Mouse (Mus musculus) mouse embryonic stem cell (cell line): ENCODE measurements around the gene Clcn6.

Experiments
- in situ Hi-C, 2 experiments: fragments of 300-500 bp; cut with MboI; formaldehyde crosslinking; loops; 1 replicate in 1 of 2; 3 replicates in 1 of 2; pipeline ENCODE4 v1.14.3; 2019 to 2020; ENCODE audit warnings: low sequenced_read_pairs in 2 of 2, low pct_unique_long_range_greater_than_20kb in 1 of 2, mixed read lengths in 1 of 2; ENCODE audit not compliant: unreplicated experiment in 1 of 2

Gene Clcn6

GRCm38 (mm10) chr4:148011332-148011731 is 27.3 kb downstream of the Clcn6 start:
- in situ Hi-C loops = loop anchor here in 1 of 2 experiments (5.0 kb wide), 1 partner anchor 49 kb away; no protein-coding TSS in a partner anchor

- in situ Hi-C loops = loop anchor here in 1 of 2 experiments (5.0 kb wide), 1 partner anchor 47 kb away; no protein-coding TSS in a partner anchor
Observed at GRCm38 (mm10) chr4:148009641-148010040, 29.0 kb downstream of the Clcn6 start.

DNA sequence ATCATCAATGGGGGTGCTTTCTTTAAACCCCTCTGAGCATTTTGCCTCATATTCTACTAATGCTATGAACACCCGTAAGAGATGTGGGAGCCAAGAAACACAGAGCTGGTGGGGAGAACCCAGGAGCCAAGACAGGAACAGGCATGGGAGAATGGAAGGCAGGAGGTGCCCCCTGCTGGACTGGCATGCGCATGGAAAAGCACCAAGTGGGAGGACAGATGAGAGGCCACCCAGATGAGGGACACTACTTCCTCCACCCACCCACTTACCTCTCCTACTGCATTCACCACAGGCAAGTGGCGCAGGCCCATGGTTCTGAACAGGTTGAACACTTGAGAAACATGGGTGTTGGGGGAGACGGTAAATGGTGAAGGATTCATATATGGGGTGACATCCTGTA is 30.2 kb downstream of the Clcn6 start:
- in situ Hi-C loops = no loop called here

DNA sequence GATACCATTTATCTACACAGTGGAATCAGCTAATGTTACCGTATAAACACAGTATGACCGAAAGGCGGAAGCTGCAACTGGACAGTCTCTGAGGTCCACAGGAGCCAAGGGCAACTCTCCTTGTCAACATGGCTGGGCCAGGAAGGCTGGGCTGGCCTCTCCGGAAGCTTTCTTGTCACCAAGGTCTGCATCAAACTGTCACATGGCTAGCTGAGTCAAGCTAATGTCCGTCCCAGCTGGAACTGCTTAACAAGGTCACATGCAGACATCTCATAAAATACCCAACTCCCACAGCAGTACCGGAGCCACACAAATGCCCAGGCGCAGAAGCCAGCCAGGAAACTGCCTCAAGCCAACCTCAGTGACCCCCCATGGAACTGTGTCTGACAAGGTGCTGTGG is 34.3 kb downstream of the Clcn6 start:
- in situ Hi-C loops = loop anchor here in 1 of 2 experiments (5.0 kb wide), 1 partner anchor 47 kb away; no protein-coding TSS in a partner anchor

DNA sequence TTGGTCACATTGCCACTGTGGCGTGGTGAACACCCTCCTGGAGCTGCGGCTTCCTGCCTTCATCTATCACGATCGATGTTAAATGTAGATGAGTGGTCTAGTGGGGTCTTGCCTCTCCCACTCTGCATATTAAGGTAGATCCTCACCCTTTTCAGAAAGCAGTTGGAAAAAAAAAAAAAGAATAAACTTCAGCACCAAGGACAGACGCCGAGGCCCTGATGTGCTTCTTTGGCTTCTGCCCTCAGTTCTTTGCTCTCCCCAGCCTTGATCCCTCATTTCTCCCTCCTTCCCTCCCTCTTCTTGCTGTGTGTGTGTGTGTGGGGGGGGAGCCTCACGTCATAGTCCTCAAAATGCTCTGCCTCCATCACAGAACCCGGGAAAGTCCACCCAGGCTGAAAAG is 36.8 kb downstream of the Clcn6 start:
- in situ Hi-C loops = loop anchor here in 1 of 2 experiments (5.0 kb wide), 1 partner anchor 45 kb away; no protein-coding TSS in a partner anchor

DNA sequence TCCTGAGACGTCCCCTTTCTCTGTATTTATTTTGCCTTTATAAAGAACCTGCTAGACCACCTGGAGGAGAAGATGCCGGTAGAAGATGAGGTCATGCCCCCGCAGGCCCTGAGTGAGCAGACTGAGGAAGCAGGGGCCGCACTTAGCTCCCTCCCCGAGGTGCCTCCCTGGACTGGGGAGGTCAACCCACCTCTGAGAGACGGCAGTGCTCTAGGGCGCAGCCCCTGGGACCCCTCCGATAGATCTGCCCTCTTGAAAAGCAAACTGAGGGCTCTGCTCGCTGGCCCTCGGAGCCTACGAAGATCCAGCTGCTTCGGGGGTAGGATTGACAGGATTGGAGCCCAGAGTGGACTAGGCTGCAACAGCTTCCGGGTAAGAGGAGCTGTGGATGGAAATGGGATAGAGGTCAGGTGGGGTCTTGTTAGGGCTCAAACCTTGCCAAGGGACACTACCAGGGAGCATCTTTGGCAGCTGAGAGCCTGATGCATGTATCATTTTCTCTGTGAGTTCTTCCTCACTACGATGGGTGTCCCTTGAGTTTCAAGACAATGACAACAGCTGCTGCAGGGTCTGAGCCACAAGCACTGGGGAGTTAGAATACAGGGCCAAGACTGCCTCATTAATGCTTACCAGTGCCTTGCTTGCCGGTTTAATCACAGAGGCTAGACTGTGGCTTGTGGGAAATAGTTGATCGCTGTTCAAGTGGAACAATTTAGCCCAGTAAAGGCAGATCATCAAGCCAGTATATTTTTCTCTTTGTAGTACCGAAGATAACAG is 37.4 kb downstream of the Clcn6 start:
- in situ Hi-C loops = loop anchor here in 1 of 2 experiments (5.0 kb wide), 1 partner anchor 44 kb away; no protein-coding TSS in a partner anchor

DNA sequence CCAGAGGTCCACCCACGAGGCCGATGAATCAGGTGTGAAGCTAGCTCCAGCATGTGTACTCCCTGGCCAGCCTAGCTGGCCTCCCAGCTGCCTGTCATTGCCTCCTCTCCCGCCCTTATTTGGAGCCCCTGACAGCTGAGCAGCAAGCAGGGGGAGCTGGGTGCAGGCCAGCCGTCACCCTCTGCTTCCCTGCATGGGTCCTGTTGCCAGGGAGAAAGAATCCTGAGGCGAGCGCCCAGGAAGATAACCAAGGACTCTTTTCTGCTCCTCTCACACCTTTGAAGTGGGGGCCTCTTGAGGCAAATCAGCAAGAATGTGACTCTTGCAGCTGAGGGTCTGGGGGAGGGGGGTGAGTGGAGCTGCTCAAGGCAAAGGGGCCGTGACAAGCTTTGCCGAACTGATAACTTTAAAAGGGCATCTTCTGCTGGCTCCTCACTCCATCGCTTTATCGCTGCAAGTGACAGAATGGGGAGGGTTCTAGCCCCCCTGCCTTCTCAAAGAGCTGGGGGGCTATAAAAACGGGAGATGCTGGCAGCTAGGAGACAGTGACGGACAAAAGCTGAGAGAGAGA is 38.3 kb downstream of the Clcn6 start, which contains the start of gene Nppa:
Gene Nppa, plus strand, starts transcription at position 521 of the 571 bp plus-strand sequence.
- in situ Hi-C loops = loop anchor here in 1 of 2 experiments (5.0 kb wide), 1 partner anchor 43 kb away; no protein-coding TSS in a partner anchor

DNA sequence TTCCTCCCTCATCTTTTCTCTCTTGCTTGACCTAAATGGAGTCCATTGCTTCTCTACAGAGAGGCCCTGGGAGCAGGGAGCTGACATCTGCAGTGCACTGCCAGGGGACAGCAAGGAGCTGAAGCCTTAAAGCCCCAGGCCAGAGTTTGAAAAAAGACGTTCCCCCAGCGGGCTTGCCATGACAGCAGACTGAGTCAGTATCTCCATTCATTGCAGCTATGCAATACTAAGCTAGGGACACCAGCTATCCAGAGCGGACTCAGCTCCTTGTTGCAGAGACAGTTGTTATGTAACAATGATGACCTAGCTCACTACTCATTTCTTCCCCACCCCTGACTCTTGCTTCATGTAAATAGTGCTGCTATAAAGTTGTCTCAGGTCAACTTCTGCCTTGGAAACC is 43.3 kb downstream of the Clcn6 start:
- in situ Hi-C loops = no loop called here

DNA sequence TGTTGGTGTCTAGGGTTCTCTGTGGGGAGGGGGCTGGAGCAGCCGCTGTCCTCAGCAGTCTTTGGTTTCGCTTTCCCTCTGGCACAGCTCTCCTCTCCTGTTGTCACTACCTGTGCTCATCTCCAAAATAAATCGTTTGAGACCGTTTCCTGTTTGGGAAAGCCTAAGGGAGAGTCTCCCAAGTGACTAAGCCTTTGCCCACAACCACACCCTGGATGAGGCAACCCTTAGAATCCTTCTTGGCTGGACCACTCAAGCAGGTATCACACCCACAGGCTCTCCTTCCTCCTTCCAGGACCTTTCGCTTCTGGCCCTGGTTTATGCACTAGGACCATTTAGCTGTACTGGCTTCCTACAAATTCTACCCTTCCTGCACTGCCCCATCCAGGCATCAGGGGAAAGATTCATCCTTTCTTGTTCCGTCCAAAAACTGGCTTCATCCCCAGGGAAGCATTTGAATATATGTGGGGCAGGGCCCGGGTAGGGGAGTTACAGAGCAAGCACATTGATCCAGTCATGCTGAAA is 45.0 kb downstream of the Clcn6 start:
- in situ Hi-C loops = no loop called here

DNA sequence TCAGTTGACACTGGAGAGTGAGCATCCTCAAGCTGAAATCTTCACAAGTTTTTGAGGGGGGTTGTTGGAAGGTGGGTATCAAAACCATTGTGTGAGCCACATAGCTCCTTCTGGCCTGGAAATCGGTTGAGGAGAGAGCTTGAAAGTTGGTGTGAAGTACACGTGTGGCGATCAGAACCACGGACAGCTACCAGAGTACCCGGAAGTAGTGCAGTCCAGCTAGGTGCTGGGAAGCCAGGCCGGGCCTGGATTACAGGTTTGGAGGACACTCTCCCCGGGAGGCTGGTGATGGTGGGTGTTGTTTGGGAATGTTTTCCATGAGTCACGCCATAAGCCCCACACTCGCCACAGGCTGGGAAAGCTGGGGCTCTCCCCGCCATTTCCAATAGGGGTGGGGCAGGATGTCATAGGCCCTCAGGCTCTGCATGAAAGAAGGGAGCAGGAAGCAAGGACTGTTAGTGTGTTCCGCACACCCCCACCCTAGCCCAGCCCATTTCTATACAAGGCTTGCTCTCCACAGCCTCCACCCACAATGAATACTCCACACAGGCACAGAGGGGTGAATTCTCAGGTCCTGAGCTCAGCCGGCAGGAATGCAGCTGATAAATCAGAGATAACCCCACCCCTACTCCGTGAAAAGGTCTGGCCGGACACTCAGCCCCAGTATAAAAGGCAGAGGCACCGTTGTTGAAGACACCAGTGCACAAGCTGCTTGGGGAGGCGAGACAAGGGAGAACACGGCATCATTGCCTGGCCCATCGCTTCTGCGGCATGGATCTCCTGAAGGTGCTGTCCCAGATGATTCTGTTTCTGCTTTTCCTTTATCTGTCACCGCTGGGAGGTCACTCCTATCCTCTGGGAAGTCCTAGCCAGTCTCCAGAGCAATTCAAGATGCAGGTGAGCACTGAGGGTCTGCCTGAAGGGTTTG is 53.2 kb downstream of the Clcn6 start, which contains the start of gene Nppb:
Gene Nppb, plus strand, starts transcription at position 584 of the 928 bp plus-strand sequence.
- in situ Hi-C loops = no loop called here

DNA sequence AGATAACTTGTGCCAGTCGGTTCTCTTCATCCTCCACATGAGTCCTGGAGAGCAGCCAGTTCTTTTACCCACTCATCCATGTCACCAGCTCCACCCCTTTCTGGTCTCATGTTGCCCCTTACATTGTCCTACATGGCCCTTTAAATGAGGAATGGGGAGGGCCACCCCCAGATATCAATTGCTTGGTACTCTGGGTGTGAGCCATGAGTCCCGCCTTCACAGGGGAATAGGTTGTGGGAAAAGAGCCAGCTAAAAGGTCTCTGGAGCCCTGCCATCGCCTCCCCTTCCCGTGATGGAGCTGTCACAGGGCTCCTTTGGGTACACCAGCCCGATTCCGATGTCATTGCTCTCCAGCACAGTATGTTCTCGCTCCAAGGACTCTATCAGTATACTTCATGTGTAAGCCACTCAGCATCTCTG is 59.2 kb downstream of the Clcn6 start:
- in situ Hi-C loops = no loop called here

DNA sequence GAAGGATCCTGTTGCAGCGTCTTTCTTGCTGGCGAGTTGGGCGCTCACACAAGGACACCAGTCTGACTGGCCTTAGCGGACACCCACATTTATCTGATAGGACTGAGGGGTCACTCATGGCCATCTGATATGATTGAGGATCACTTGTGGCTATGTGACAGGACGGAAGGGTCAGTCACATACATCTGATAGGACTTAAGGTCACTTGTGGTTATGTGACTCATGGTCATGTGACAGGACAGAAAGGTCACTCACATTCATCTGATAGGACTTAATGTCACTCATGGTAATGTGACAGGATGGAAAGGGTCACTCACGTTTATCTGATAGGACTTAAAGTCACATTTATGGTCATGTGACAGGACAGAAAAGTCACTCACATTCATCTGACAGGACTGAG is 60.2 kb downstream of the Clcn6 start:
- in situ Hi-C loops = no loop called here

GRCm38 (mm10) chr4:147977726-147978125 is 60.9 kb downstream of the Clcn6 start:
- in situ Hi-C loops = no loop called here

GRCm38 (mm10) chr4:147976237-147976636 is 62.4 kb downstream of the Clcn6 start:
- in situ Hi-C loops = no loop called here

- in situ Hi-C loops = no loop called here
Observed at GRCm38 (mm10) chr4:147969337-147969736, 69.3 kb downstream of the Clcn6 start.

DNA sequence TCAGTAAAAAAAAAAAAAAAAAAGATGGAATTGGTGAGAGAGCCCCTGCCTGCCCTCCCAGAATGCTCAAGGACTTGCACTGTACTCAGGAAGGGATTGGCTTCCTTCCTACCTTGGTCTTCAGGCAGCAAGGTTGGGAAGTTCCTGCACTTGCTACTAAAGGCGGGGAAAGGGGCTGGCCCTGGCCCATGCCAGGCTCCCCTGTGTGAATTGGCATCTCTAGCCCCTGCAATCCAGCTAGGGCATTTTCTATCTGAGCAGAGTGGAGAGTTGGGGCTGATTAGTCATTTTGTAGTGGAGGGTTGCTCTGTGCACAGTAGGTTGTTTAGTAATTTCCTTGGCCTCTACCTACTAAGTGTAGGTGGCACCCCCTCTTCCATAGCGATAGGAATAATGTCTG is 69.8 kb downstream of the Clcn6 start:
- in situ Hi-C loops = no loop called here

DNA sequence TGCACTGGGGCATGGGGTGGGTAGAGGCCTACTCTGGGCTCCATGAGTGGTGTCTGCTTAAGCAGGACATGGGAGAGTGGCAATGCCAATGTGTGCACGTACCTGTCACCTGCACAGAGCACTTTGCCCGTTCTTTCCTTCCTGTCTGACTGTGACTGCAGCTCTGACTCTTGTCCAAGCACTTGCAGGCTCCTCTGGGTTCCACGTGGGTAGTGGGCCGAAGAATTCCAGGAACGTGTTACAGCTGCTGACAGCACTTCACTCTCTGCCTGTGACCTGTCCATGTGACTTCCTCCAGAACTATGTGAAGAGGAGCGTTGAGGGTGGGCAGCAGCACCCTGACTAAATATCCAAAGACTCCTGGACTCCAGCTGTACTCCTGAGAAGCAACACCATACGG is 72.9 kb downstream of the Clcn6 start:
- in situ Hi-C loops = no loop called here

- in situ Hi-C loops = loop anchor here in 1 of 2 experiments (5.0 kb wide), 1 partner anchor 49 kb away; no protein-coding TSS in a partner anchor
Observed at GRCm38 (mm10) chr4:147963623-147964022, 75.0 kb downstream of the Clcn6 start.
